Mouse (Mus musculus) left cerebral cortex, adult 18-20 months (tissue): ENCODE measurements around the gene Acer1. TPM values are rescaled to one million over a fixed set of nuclear protein-coding genes. Genes with fewer than 3 reads are reported as not detected.
"Not testable (repeated sequence)": the region's sequence is repeated elsewhere in the genome, so short reads cannot be mapped to it uniquely, and the experiment has no call there.

Experiments used
- DNase-seq, 2 experiments: peaks; one replicate each; pipeline ENCODE4 v3.0.0; 2021 to 2022; ENCODE audit warnings: low spot score in 2 of 2, mixed read lengths in 1 of 2
- total RNA-seq, 2 experiments: library from RNA; stranded (reverse); gene quantifications; 2 replicates each; pipeline ENCODE4 v1.2.3; 2021

The Acer1 gene
- total RNA-seq, 2 experiments from 2014 or later: not detected

DNA sequence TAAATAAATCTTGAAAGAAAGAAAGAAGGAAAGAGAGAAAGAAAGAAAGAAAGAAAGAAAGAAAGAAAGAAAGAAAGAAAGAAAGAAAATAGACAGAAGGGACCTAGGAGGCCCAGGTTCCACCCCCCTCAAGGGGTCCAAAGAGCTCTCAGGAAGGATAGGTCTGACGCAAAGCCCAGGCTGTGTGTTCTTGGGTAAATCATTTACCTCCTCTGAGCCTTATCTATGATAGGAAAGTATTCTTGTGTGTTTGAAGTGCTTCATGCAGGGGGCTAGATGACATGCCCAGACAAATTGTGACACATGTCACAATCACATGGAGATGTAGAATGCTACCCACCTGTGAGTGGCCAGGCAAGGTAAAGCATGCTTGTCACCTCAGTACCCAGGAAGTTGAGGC is 29.3 kb downstream of the Acer1 start:
- no peak for DNase-seq

DNA sequence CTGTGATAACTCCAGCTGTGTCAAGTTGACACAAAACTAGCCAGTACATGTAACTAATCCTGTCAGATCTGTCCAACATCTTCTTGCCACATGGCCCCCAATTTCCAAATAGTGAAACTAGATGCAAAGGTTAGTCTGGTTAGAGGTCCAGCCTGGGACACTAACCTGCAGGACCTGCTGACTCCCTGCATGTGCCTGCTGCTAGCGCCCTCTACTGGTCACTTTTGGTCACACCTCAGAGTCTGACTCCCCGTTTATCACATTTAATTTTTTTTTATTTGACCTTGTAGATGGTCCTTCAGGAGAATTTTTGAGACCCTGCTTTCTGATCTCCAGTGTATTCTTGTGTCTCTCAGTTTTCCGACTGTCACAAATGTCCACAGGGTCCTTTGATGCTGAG is 31.0 kb downstream of the Acer1 start:
- DNase-seq: peak; percentile 22 to 63

- DNase-seq: no peak
These were observed 43.2 kb downstream of the Acer1 start for GRCm38 (mm10) chr17:56938751-56939150.

GRCm38 (mm10) chr17:56936731-56937130 is 45.2 kb downstream of the Acer1 start:
- no peak for DNase-seq

DNA sequence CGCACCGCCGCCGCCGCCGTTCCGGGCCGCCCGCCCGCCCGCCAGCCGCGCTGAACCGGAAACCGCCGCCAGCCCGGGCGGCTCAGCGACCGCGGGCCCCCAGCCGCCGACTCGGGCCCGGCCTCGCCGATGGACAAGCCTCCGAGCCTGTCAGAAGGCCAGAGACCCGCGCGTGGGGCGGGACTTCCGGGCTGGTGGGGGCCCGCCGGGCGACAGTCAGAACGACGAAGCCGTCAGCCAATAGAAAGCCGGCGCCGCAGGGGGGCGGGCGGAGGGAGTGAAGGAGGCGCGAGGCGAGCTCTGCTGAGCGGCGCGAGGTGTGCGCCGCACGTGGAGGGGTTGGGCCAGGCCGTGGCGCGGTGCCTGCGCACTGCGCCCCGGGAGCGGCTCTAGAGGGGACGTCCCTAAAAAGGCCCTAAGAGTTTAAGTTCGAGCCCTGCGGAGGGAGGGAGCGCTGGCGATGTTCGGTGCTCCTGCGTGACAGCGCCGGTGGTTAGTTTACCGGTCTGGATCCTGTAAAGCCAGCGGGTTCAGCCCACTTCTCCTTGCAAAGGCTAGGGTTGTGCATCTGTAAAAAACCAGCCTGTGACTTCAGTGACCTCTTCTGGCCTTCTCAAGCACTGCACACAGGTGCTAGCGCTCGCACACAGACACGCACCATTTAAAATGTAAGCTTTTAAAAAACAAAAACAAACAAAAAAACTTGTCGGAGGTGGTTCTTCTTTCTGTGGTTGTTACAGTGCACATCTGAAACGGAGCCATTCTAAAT is 46.4 kb downstream of the Acer1 start, which contains the start of gene Mllt1:
Mllt1 (minus strand) TSS at position 53 of the 769 bp plus-strand sequence.
- DNase-seq: peak; percentile 99

GRCm38 (mm10) chr17:56934545-56935330 is 47.2 kb downstream of the Acer1 start:
- DNase-seq: peak in 1 of 2 experiments; percentile 22

- DNase-seq: no peak
These were observed 48.5 kb downstream of the Acer1 start for GRCm38 (mm10) chr17:56933395-56933794.

DNA sequence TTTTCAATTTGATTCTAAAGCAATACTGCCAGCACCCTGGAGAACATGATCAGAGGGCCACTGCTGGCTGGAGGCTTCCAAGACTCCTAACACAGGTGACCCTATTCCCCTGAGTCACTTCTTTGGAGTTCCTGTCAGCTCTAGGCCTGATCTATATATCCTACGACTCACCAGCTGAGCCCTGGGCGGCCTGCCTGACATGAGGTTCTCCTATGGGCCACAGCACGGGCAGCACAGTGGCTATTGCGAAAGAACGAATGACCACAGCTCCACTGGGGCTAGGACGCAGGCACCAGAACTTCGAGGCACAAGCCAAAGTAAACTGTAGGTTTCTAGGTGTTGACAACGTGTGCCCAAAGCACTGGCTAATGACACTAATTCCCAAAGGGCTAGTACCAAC is 51.9 kb downstream of the Acer1 start:
- no peak for DNase-seq

GRCm38 (mm10) chr17:56929530-56929929 is 52.4 kb downstream of the Acer1 start:
- no peak for DNase-seq

DNA sequence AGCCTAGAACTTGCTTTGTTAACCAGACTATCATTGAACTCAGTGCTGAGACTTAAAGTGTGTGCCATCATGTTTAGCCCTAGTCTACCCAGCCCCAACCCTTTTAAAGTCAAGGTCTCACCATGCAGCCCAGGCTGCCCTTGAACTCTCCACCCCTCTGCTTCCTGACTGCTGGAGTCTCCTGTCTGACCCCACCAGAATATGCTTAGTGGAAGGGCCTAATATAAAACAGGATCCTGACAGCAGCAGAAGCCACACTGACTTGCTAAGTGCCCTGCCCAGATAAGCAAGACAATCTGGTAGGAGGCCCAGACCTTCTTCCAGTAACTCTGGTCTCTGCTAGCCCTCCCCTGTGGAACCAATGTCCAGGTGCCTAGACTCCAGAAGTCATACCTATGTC is 52.8 kb downstream of the Acer1 start:
- DNase-seq: no peak

DNA sequence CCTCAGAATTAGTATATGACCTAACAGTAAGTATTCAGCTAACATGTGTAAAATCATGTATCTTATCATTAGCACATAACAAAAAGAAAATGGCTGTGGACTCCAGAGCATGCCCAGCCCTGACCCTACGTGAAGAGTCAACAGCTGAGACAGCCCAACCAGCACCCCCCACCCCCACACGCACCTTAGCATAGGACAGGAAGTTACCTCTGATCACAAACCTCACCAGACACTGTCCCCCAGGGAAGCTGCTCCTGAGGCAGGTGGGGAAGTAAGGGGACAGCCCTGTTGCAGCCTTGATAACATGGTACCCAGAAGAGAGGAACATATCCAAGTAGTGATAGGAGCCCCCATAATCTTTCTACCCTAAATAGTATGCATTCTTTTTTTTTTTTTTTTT is 55.9 kb downstream of the Acer1 start:
- no peak for DNase-seq

- DNase-seq: no peak
These were observed 62.2 kb downstream of the Acer1 start for GRCm38 (mm10) chr17:56919725-56920124.

GRCm38 (mm10) chr17:56917166-56917565 is 64.8 kb downstream of the Acer1 start:
- DNase-seq: no peak

GRCm38 (mm10) chr17:56913444-56913843 is 68.5 kb downstream of the Acer1 start:
- DNase-seq: no peak

GRCm38 (mm10) chr17:56913023-56913422 is 68.9 kb downstream of the Acer1 start:
- no peak for DNase-seq

DNA sequence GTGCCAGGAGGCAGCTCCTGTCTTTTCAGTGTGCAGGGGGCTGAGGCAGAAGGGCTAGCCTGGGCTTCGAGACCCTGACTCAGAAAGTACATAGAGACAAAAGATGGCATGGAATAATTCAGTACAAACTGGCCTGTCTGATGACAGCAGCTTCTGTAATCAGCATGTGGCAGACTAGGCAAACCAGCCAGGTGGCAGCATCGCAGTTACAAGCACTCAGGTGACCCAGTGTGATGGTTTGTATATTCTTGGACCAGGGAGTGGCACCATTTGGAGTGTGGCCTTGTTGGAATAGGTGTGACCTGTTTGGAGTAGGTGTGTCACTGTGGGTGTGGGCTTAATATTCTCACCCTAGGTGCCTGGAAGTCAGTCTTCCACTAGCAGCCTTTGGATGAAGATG is 72.2 kb downstream of the Acer1 start:
- DNase-seq: not testable (repeated sequence)

- no peak for DNase-seq
These were observed 74.0 kb downstream of the Acer1 start for GRCm38 (mm10) chr17:56907887-56908286.

DNA sequence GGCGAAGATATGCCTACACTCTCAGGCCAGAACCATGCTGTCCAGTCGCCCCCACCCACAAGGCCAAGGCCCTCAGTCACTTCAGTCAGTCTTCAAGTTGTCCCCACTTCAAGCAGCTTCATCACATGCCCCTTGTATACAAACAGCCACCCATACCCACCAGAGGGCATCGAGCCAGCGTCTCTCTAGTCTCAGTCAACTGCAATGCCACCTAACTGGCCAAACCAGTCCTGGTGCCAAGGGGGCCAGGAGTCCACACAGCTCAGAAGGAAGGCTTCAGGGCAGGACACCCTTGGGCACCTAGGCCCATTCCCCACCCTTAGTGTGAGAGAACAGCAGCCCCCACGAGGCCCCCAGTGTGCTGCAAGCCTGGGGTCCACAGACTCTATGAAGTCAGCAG is 74.8 kb downstream of the Acer1 start:
- no peak for DNase-seq

GRCm38 (mm10) chr17:56906166-56906565 is 75.8 kb downstream of the Acer1 start:
- DNase-seq: no peak
